Mouse (Mus musculus) erythroblast, embryonic 14.5 days (primary cell): ENCODE results near the gene Gls.

Experiments used
- GATA1 ChIP-seq: IDR thresholded peaks from 2 replicates; pipeline ENCODE4 v1.6.1; 2012; ENCODE audit warnings: low read length, inconsistent platforms, mixed read lengths
- TAL1 ChIP-seq: IDR thresholded peaks from 3 replicates; pipeline ENCODE4 v1.6.1; 2012; ENCODE audit warnings: low read length, inconsistent platforms, mixed read lengths

DNA sequence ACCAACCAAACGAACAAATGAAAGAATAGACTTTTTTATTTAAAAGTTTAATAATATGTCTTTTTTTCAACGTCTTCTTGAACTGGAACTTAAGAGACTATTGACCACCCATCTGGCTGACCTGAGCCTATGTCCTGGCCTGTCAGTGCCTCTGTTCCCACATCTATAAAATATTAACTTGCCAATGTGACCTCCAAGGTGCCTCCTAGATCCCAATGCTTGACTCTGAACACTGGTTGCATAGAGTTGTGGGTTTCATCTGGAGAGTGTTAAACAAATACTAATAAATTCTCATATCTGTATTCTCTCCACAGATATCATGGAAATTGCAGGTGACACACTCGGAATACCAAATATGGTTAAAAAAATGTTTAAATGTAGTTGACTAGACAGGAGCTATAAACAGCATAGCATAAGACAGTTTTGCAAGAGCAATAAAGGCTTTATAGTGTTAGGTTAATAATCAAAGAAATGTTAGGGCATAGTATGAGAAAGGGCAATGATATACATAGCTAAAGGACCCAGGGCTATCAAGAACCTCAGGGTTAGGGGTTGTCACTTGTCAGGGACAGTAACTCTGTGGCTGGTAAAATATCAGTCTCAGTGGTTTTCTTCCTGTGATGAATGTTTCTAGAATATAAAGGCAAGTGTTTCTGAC is 16.0 kb upstream of the Gls start:
- TF ChIP-seq GATA1 (no peak), TAL1 (no peak)
